ENCODE assay signal across 7 mouse cellular contexts in the genomic region with DNA sequence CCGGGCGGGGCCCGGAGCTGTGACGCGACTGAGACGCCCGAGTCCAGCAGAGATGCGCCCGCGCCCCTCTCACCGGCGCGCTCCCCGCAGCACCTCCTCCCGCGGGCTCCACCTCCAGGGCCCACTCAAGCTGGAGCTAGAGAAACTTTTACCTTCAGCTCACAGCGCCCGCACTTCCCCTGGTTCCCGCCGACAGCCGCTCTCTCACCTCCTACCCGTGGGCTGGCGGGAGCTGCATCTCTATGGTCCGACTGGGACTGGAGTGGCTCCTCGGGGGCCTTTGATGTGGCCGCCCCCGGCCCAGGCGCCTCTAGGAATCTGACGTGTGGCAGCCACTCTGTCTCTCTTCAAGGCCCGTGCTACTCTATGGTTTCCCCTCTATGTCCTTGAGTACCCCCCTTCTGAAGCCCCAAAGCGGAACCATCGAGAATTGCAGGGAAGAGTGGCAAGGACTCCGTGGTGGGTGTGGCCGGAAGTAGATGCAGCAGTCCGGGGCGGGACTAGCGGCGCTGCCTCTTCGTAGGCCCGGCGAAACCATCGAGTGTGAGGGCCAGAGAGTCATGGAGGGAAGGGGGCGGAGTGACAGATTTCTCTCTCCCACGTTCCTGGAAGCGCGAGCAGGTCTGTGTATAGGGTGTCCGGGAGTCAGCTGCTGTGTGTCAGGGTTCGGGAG. TPM values are rescaled to one million over a fixed set of nuclear protein-coding genes. Genes with fewer than 3 reads are reported as not detected.
DNase-seq lines count a peak whose midpoint lies in the region; ATAC-seq lines count a peak whose summit lies in the region.

A gene (minus strand): TSS at position 474 of the 673 bp plus-strand sequence.
A gene (plus strand): TSS at position 517 of the 673 bp plus-strand sequence.

- peaks cover 15% of the 10 kb centered on the region for H3K4me1 ChIP-seq in intestine, embryonic 16.5 days (ENCODE audit: control insufficient read depth, insufficient read depth, low read length)
- H3K4me1 ChIP-seq in midbrain, embryonic 11.5 days (ENCODE audit: control insufficient read depth, insufficient read depth, low read length), result peaks cover 18% of the 10 kb centered on the region

- WGBS in intestine, embryonic 16.5 days, result under 1% methylated on average over 48 of the region's 48 CpGs
- under 1% methylated on average over 48 of the region's 48 CpGs for WGBS in midbrain, embryonic 11.5 days

- peak within 1 kb of the TSS; percentile 78 for H3K4me2 ChIP-seq in intestine, embryonic 16.5 days (ENCODE audit: low read depth, low read length)
- H3K4me2 ChIP-seq in midbrain, embryonic 11.5 days, result peak within 1 kb of the TSS; percentile 67

- intact Hi-C loops in left cerebral cortex, postnatal 36 days (cut with DNase I), result loop anchor here (1.0 to 10.0 kb wide), 4 partner anchors 13 to 303 kb away; a partner anchor contains a TSS

- no peaks in the 10 kb centered on the region for H3K27me3 ChIP-seq in intestine, embryonic 16.5 days (replicated peaks; ENCODE audit: control insufficient read depth, insufficient read depth, low read length)
- H3K27me3 ChIP-seq in midbrain, embryonic 11.5 days (ENCODE audit: control insufficient read depth, insufficient read depth, low read length), result no peaks in the 10 kb centered on the region

- peak; percentile 99 for DNase-seq in adrenal gland, adult 8-10 months
- DNase-seq in embryo, embryonic 9.5 days (ENCODE audit: extremely low spot score), result peak; percentile 99
- DNase-seq in gastrocnemius, postnatal 4 days (ENCODE audit: low spot score in 2 of 2), result peak; percentile 90 to 98
- peak; percentile 98 for DNase-seq in left cerebral cortex, postnatal 36 days (ENCODE audit: low spot score in 2 of 2)
- peak; percentile 100 for DNase-seq in midbrain, embryonic 11.5 days (ENCODE audit: low spot score, missing footprints)
- peak; percentile 98 for DNase-seq in skeletal muscle tissue, adult 2 months (ENCODE audit: low read depth, low spot score)

- H3K9me3 ChIP-seq in intestine, embryonic 16.5 days (ENCODE audit: control insufficient read depth, low read length), result no peaks in the 10 kb centered on the region
- no peaks in the 10 kb centered on the region for H3K9me3 ChIP-seq in midbrain, embryonic 11.5 days (ENCODE audit: control insufficient read depth, low read length)

- H3K9ac ChIP-seq in intestine, embryonic 16.5 days (ENCODE audit: low read depth, low read length), result peak within 1 kb of the TSS; percentile 81
- peak within 1 kb of the TSS; percentile 80 for H3K9ac ChIP-seq in midbrain, embryonic 11.5 days (ENCODE audit: low read length)

- peak; percentile 99 for ATAC-seq in intestine, embryonic 16.5 days
- peak; percentile 99 for ATAC-seq in midbrain, embryonic 11.5 days (ENCODE audit: low FRiP score)

- peak within 1 kb of the TSS; percentile 83 for H3K27ac ChIP-seq in intestine, embryonic 16.5 days (ENCODE audit: low read length)
- H3K27ac ChIP-seq in midbrain, embryonic 11.5 days (ENCODE audit: low read depth, low read length), result 0 out of 2 replicates have a peak within 1 kb of the TSS, but pooled peaks have one; percentile 52

- peak within 1 kb of the TSS; percentile 87 for H3K4me3 ChIP-seq in intestine, embryonic 16.5 days (ENCODE audit: low read length)
- peak within 1 kb of the TSS; percentile 82 for H3K4me3 ChIP-seq in midbrain, embryonic 11.5 days (ENCODE audit: low read depth, low read length)

- H3K36me3 ChIP-seq in intestine, embryonic 16.5 days (ENCODE audit: control insufficient read depth, insufficient read depth, low read length), result no peaks in the 10 kb centered on the region; the same call in 1 of the 2 replicates
- peaks cover 5% of the 10 kb centered on the region; the same call in 1 of the 2 replicates for H3K36me3 ChIP-seq in midbrain, embryonic 11.5 days (ENCODE audit: control insufficient read depth, insufficient read depth, low read length)

RNA-seq across cellular contexts. Expression of the first gene that starts in this region (rescaled TPM):
- total RNA-seq in adrenal gland, adult 8-10 months (2022), result 10 to 100 TPM; 14.3 to 20.2 (median 18.3) TPM
- 10 to 100 TPM; 12.5 to 14.3 TPM for total RNA-seq in gastrocnemius, postnatal 4 days (2021)
- polyA plus RNA-seq in intestine, embryonic 16.5 days (2015; fragmentation: Nextera tagmentation; extraction: Ambion mirVana), result 3.5 and 3.6 TPM in 2 replicates
- total RNA-seq in left cerebral cortex, postnatal 36 days (2021), result 10 to 100 TPM; 25.2 to 35.0 TPM
- polyA plus RNA-seq in midbrain, embryonic 11.5 days (2014; fragmentation: Nextera tagmentation; extraction: Ambion mirVana), result 6.9 and 8.3 TPM in 2 replicates

RNA-seq across cellular contexts. Expression of the second gene that starts in this region (rescaled TPM):
- 10 to 100 TPM; 27.1 to 33.2 (median 29.0) TPM for total RNA-seq in adrenal gland, adult 8-10 months (2022)
- 10 to 100 TPM; 14.2 to 14.6 TPM for total RNA-seq in gastrocnemius, postnatal 4 days (2021)
- polyA plus RNA-seq in intestine, embryonic 16.5 days (2015; fragmentation: Nextera tagmentation; extraction: Ambion mirVana), result 21.5 and 23.3 TPM in 2 replicates
- total RNA-seq in left cerebral cortex, postnatal 36 days (2021), result 10 to 100 TPM; 22.5 to 24.7 TPM
- polyA plus RNA-seq in midbrain, embryonic 11.5 days (2014; fragmentation: Nextera tagmentation; extraction: Ambion mirVana), result 16.9 and 22.0 TPM in 2 replicates

Comparison
In these comparisons a context has a peak if more than half of its experiments do, and no peak if none do; other contexts are left out.
1. Peak in every context shown above with its lines: DNase-seq, ATAC-seq, H3K4me3 ChIP-seq and H3K27ac ChIP-seq.